Mouse (Mus musculus) bone marrow, adult 2 months (tissue): ENCODE results near the gene Cfap97d1.

Experiments
- CTCF ChIP-seq: fragments of 200-500 bp; IDR thresholded peaks from 2 replicates; pipeline ENCODE4 v1.5.1; 2011; ENCODE audit warnings: low read length, control low read depth; ENCODE audit not compliant: control insufficient read depth, insufficient read depth
- POLR2A ChIP-seq: fragments of 200-500 bp; IDR thresholded peaks from 2 replicates; pipeline ENCODE4 v1.6.1; 2011; ENCODE audit warnings: low read depth, mild to moderate bottlenecking, control low read depth, low read length, borderline replicate concordance; ENCODE audit not compliant: control insufficient read depth

- TF ChIP-seq POLR2A = no peak
- TF ChIP-seq CTCF = no peak
Observed at GRCm38 (mm10) chr11:101966965-101967614, 17.0 kb upstream of the Cfap97d1 start, which contains the start of gene Sost.
